Mouse (Mus musculus) gastrocnemius, postnatal 14 days (tissue): ENCODE data around the gene Vwf. TPM values are rescaled to one million over a fixed set of nuclear protein-coding genes. Genes with fewer than 3 reads are reported as not detected.
A peak's percentile ranks its signal among the peaks of the same experiment; 100 is the strongest.

Experiments used
- DNase-seq: peaks from one replicate; pipeline ENCODE4 v3.0.0; 2021; ENCODE audit warnings: mixed read lengths
- intact Hi-C: fragments of 180-260 bp; cut with DNase I; formaldehyde crosslinking; loops from one replicate; pipeline ENCODE4 v1.15.1; 2025; ENCODE audit warnings: low total_unique reads
- long read RNA-seq, 2 experiments: library from polyadenylated mRNA; stranded (forward); transcript quantifications; one replicate each; pipeline ENCODE4 v2.0.0; 2021
- total RNA-seq, 2 experiments: library from RNA; stranded (reverse); gene quantifications; 2 replicates each; pipeline ENCODE4 v1.2.3; 2021

The Vwf gene
- 10 to 100 TPM; 25.4 to 29.5 TPM for total RNA-seq
- long read RNA-seq, experiment 1, full-length matches to known transcripts: 4 of 15 reads
- long read RNA-seq, experiment 1, partial matches to known transcripts: 10 of 15 reads
- long read RNA-seq, experiment 1, other reads (novel, unspliced or antisense): 1 of 15 reads
- long read RNA-seq, experiment 2, full-length matches to known transcripts: 1 of 5 reads
- long read RNA-seq, experiment 2, partial matches to known transcripts: 4 of 5 reads
- long read RNA-seq, experiment 2, other reads (novel, unspliced or antisense): 0 of 5 reads

GRCm38 (mm10) chr6:125546474-125546873, at the start of gene Vwf:
Vwf (plus strand) TSS chr6:125546774.
- intact Hi-C loops: no loop called here
- no peak for DNase-seq

GRCm38 (mm10) chr6:125498062-125498461, 48.5 kb upstream of the Vwf start:
- peak; percentile 44 for DNase-seq
- intact Hi-C loops: loop anchor here (2.0 kb wide), 1 partner anchor 77 kb away; no protein-coding TSS in a partner anchor

GRCm38 (mm10) chr6:125503186-125503802, 43.3 kb upstream of the Vwf start:
- DNase-seq: no peak

GRCm38 (mm10) chr6:125504622-125505355, 41.8 kb upstream of the Vwf start:
- DNase-seq: no peak
- intact Hi-C loops: no loop called here

More at GRCm38 (mm10) chr6:125503186-125503802, 43.3 kb upstream of the Vwf start:
- intact Hi-C loops: no loop called here

GRCm38 (mm10) chr6:125506427-125506826, 40.1 kb upstream of the Vwf start:
- intact Hi-C loops: no loop called here

DNA sequence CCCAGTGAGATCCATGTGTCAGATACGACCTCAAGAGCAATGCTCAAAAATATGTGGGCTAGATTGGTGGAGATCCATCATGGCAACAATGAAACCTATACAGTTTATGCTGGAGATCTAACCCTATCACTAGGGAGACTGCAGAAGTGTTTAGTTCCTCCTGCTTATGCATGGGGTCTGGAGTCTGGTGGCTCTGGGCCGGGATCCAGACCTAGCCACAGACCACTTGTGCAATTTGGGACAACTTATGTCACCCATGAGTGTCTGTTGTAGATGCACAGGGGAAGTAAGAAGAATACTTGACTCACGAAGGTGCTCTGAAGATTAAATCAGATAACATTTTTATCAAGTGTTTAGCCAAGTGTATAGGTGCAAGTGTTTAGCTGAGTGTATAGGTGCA, 36.8 kb upstream of the Vwf start:
- no peak for DNase-seq
- intact Hi-C loops: no loop called here

More at GRCm38 (mm10) chr6:125506427-125506826, 40.1 kb upstream of the Vwf start:
- DNase-seq: no peak

GRCm38 (mm10) chr6:125510645-125511044, 35.9 kb upstream of the Vwf start:
- intact Hi-C loops: no loop called here
- no peak for DNase-seq

- DNase-seq: no peak
- intact Hi-C loops: no loop called here
These were observed 35.4 kb upstream of the Vwf start for GRCm38 (mm10) chr6:125511196-125511595.

DNA sequence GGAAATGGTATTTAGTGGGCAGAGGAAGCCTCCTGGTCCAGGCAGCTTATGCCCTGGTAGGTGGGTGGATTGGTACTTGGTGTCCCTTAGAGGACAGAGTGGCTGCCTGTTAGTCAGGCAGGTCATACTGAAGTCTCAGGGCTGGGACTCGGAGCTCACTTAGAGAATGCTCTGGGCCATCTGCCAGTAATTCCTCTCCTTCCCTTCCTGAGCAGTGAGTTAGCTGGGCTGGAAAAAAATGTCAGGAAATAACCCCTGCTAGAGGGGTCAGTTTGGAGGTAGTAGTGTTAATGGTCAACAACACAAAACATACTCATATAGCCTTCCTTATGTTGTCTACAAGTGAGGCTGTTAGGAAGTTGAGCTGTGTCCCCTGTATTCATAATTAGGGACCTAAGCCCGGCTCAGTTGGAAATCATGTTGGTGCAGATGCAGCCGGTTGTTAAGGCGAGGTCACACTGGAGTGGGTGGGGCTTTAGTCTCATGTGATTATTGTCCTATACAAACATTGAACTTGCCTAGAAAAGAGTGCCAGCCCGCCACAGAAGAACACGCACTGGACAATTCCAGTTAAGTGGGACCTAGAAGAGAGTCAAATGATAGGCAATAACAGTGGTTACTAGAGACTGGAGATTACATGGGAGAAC, 33.5 kb upstream of the Vwf start:
- peak; percentile 38 for DNase-seq
- intact Hi-C loops: no loop called here

GRCm38 (mm10) chr6:125515503-125516315, 30.9 kb upstream of the Vwf start:
- intact Hi-C loops: loop anchor here (5.0 kb wide), 1 partner anchor 403 kb away; no protein-coding TSS in a partner anchor
- peak; percentile 52 for DNase-seq

DNA sequence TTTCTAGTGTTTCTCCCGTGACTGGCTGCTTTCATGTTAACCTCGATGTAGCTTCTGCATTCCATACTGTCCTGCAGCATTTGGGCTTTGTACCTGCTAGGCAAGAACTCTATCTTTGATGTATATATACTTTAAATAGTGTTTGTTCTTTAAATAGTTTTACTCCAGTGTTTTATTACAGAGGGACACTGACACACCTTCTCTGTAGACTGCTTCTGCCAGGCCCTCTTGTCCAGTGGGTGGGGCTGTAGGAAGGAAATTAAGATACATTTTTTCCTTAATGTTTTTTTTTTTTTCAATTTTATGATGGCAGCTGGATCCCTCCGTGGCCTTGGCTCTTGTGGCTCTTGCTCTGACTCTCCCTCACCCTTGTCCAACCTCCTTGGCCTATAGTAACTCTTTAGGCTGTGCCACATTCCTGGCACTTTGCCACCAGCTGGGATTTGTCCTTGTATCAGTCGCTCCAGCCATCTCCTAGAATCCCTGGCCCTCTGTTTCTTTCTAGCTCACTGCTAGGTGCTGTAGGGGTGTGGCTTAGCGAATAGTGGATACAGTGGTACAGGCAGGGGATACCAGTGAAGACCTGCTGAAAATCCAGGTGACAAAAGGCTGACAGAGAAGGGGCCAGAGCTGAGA, 24.9 kb upstream of the Vwf start:
- DNase-seq: no peak
- intact Hi-C loops: no loop called here

- intact Hi-C loops: no loop called here
- no peak for DNase-seq
These were observed 22.5 kb upstream of the Vwf start for GRCm38 (mm10) chr6:125524027-125524426.

- no peak for DNase-seq
- intact Hi-C loops: no loop called here
These were observed 20.5 kb upstream of the Vwf start for GRCm38 (mm10) chr6:125526066-125526465.

DNA sequence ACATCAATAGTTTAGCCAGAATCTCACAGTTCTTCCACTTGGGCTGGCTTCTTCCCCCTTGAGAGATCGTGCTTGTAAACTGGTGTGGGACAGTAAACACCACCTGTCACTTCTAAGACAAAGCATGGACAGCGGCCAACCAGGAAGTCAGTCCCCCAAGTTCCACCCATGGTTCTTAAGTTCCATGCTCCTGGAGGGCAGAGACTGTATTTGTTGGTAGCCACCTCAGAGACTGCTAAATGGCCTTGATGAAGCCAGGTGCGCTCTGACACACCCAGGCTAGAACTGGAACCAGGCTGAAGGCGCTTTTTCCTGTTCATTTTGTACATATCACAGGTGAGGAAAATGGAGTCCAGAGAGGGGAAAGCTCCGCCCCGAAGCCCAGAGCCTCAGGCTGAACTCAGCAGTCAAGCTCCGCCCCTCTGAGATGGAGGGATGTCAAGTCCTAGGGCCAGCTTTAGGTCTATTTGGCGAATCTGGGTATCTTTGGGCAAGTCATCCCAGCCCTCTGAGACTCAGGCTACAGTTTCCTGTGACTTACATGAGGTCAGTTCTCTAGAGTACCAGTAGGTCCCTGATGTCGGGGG, 17.9 kb upstream of the Vwf start:
- intact Hi-C loops: no loop called here
- no peak for DNase-seq

GRCm38 (mm10) chr6:125529479-125529878, 17.1 kb upstream of the Vwf start:
- intact Hi-C loops: no loop called here
- DNase-seq: peak; percentile 29

GRCm38 (mm10) chr6:125533104-125533650, 13.4 kb upstream of the Vwf start:
- intact Hi-C loops: no loop called here
- no peak for DNase-seq

DNA sequence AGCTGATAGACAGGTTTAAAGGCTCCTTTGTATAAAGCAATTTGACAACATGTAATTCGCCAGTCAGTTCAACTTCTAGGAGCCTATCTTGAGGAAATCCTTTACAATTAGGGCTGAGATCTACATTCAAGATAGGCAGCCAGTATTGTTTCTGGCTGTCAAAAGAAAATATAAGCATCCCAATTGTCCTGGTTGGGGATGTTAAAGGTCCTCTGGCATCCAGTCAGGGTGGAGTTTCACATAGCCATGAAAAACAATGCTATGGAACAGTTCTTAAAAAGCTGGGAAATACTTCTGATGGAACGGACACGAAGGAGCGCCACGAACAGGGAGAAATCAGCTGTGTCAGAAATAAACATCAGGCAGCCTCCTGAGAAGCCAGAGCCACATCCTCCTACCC, 11.6 kb upstream of the Vwf start:
- intact Hi-C loops: no loop called here
- no peak for DNase-seq

DNA sequence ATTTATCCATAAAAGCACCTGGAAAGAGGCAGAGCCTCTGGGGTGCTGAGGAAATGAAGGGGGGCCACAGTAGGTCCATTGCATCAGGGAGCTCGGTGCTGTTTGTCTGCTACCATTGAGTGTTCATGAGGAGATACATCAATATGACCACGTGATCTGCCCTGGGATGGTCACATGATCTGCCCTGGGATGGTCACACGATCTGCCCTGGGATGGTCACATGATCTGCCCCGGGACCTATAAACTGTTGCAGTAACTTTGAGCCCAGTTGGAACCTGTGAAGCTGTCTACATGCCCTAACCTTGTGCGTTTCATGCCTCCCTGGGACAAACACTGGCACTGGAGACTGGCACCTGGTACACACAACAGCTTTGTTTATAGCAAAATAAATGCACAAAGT, 8.1 kb upstream of the Vwf start:
- DNase-seq: no peak
- intact Hi-C loops: no loop called here
